Mouse (Mus musculus) stomach, postnatal 0 days (tissue): ENCODE data around the gene Tln2. TPM values are rescaled to one million over a fixed set of nuclear protein-coding genes. Genes with fewer than 3 reads are reported as not detected.

Source experiments
- ATAC-seq: fragments of 200-750 bp; cut with Nextera tagmentation; 2 replicates; pipeline ENCODE4 v1.8.0; 2017; ENCODE audit not compliant: low FRiP score, low TSS enrichment
- DNase-seq: peaks from one replicate; pipeline ENCODE4 v3.0.0-alpha.2; 2016; ENCODE audit warnings: low spot score
- H3K27ac ChIP-seq: fragments of 300-500 bp; sonication (generic); replicated peaks from 2 replicates; pipeline ENCODE4 v1.5.1; 2014; ENCODE audit warnings: mild to moderate bottlenecking, control low read depth
- H3K27me3 ChIP-seq: fragments of 300-500 bp; sonication (generic); 2 replicates; pipeline ENCODE4 v1.6.1; 2014; ENCODE audit warnings: low read length; ENCODE audit not compliant: control insufficient read depth, insufficient read depth
- H3K36me3 ChIP-seq: fragments of 300-500 bp; sonication (generic); 2 replicates; pipeline ENCODE4 v1.6.1; 2014; ENCODE audit warnings: low read length, mixed read lengths; ENCODE audit not compliant: control insufficient read depth, insufficient read depth
- H3K4me1 ChIP-seq: fragments of 300-500 bp; sonication (generic); replicated peaks from 2 replicates; pipeline ENCODE4 v1.6.1; 2014; ENCODE audit warnings: antibody characterized with exemption; ENCODE audit not compliant: control insufficient read depth, insufficient read depth
- H3K4me2 ChIP-seq: fragments of 300-500 bp; sonication (generic); replicated peaks from 2 replicates; pipeline ENCODE4 v1.6.1; 2014; ENCODE audit warnings: low read depth, mild to moderate bottlenecking, control low read depth, moderate library complexity
- H3K4me3 ChIP-seq: fragments of 300-500 bp; sonication (generic); 2 replicates; pipeline ENCODE4 v1.5.1; 2014; ENCODE audit warnings: low read depth, low read length, control low read depth
- H3K9ac ChIP-seq: fragments of 300-500 bp; sonication (generic); 2 replicates; pipeline ENCODE4 v1.6.1; 2014; ENCODE audit warnings: mild to moderate bottlenecking, low read length, control low read depth, mixed read lengths
- H3K9me3 ChIP-seq: fragments of 300-500 bp; sonication (generic); 2 replicates; pipeline ENCODE4 v1.6.1; 2016; ENCODE audit warnings: low read length; ENCODE audit not compliant: control insufficient read depth
- CTCF ChIP-seq: IDR thresholded peaks from 2 replicates; pipeline ENCODE4 v1.5.1; 2016; ENCODE audit warnings: antibody characterized with exemption, low read depth, mild to moderate bottlenecking, moderate library complexity
- EP300 ChIP-seq: optimal IDR thresholded peaks from 2 replicates; pipeline ENCODE3; 2016; ENCODE audit warnings: antibody characterized with exemption
- WGBS: fragments of 180-500 bp; shearing (Covaris S2); extraction: QIAGEN DNeasy Blood & Tissue Kit; methylation state at CpG from one replicate; pipeline ENCODE4 v1.1.7; 2014; 5-methylcytosine and 5-hydroxymethylcytosine counted together
- polyA plus RNA-seq: library from polyadenylated mRNA; unstranded; fragments of >200 nt; fragmentation: Nextera tagmentation; extraction: Ambion mirVana; gene quantifications from 2 replicates; pipeline ENCODE4 v1.2.1, GENCODE M21; 2015

The Tln2 gene
- polyA plus RNA-seq, 1 experiment from 2014 or later, result 17.5 TPM

GRCm38 (mm10) chr9:67584871-67585270 lies 25.4 kb upstream of the Tln2 start:
- Histone ChIP-seq H3K4me1 (no peaks in the 10 kb centered on the region), H3K4me2 (no peak overlapping the region), H3K9ac (no peak overlapping the region), H3K4me3 (no peak overlapping the region), H3K9me3 (no peaks in the 10 kb centered on the region), H3K27ac (no peak overlapping the region), H3K27me3 (no peaks in the 10 kb centered on the region), H3K36me3 (no peaks in the 10 kb centered on the region)
- peak; percentile 66; the same call in 1 of the 2 replicates for ATAC-seq
- TF ChIP-seq EP300 (no peak), CTCF (no peak)
- no peak for DNase-seq
- whole genome bisulfite sequencing, result 52% methylated on average over 10 of the region's 10 CpGs

- Histone ChIP-seq H3K27me3 (no peaks in the 10 kb centered on the region), H3K27ac (no peak overlapping the region), H3K36me3 (no peaks in the 10 kb centered on the region), H3K9ac (no peak overlapping the region), H3K4me3 (no peak overlapping the region), H3K4me1 (no peaks in the 10 kb centered on the region), H3K9me3 (no peaks in the 10 kb centered on the region), H3K4me2 (no peak overlapping the region)
- TF ChIP-seq EP300, result no peak
- no peak for TF ChIP-seq CTCF
- DNase-seq (no peak), ATAC-seq (no peak)
- 67% methylated on average over 10 of the region's 10 CpGs for WGBS
Measured at GRCm38 (mm10) chr9:67581581-67582280, 22.2 kb upstream of the Tln2 start.

DNA sequence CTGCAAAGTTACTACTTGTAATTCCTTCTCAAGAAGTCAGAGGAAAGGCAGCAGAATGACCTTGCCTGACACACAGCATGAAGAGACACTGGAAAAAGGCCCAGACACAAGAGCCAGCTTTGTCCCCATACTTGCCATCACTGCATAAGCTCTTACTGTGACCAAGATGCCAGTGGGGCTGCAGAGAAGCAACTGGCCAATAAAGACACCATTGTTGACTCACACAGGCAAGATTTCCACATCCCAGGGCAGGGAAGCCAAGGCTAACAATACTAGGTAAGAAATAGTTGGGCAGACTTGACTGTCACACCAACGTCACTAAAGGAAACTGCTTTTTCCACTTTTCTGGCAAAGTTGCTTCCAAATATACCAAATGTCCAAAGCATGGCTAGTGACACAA lies 20.0 kb upstream of the Tln2 start:
- Histone ChIP-seq H3K27me3 (no peaks in the 10 kb centered on the region), H3K4me1 (no peaks in the 10 kb centered on the region), H3K36me3 (no peaks in the 10 kb centered on the region), H3K4me3 (no peak overlapping the region), H3K9me3 (no peaks in the 10 kb centered on the region), H3K27ac (no peak overlapping the region), H3K4me2 (no peak overlapping the region), H3K9ac (no peak overlapping the region)
- ATAC-seq, result no peak
- DNase-seq, result no peak
- 82% methylated on average over 1 of the region's 1 CpGs for WGBS
- no peak for TF ChIP-seq EP300
- no peak for TF ChIP-seq CTCF

- Histone ChIP-seq H3K27ac (no peak overlapping the region), H3K4me2 (no peak overlapping the region), H3K36me3 (no peaks in the 10 kb centered on the region), H3K9ac (no peak overlapping the region), H3K27me3 (no peaks in the 10 kb centered on the region), H3K4me3 (no peak overlapping the region), H3K9me3 (no peaks in the 10 kb centered on the region), H3K4me1 (no peaks in the 10 kb centered on the region)
- ATAC-seq, result no peak
- no peak for TF ChIP-seq CTCF
- no peak for DNase-seq
- WGBS, result 68% methylated on average over 7 of the region's 7 CpGs
Measured at GRCm38 (mm10) chr9:67574721-67575248, 15.3 kb upstream of the Tln2 start.

- no peaks in the 10 kb centered on the region for H3K4me1 ChIP-seq
Measured at GRCm38 (mm10) chr9:67573683-67573979, 14.1 kb upstream of the Tln2 start.

GRCm38 (mm10) chr9:67572790-67573682 lies 13.5 kb upstream of the Tln2 start:
- WGBS, result 44% methylated on average over 10 of the region's 10 CpGs
- no peak for ATAC-seq
- H3K9ac ChIP-seq, result no peak overlapping the region
- H3K9me3 ChIP-seq, result no peaks in the 10 kb centered on the region
- TF ChIP-seq CTCF, result no peak
- TF ChIP-seq EP300, result no peak
- H3K27ac ChIP-seq, result no peak overlapping the region
- no peaks in the 10 kb centered on the region for H3K4me1 ChIP-seq
- no peaks in the 10 kb centered on the region for H3K36me3 ChIP-seq
- no peak overlapping the region for H3K4me2 ChIP-seq
- H3K4me3 ChIP-seq, result no peak overlapping the region
- DNase-seq, result no peak
- no peaks in the 10 kb centered on the region for H3K27me3 ChIP-seq

More at GRCm38 (mm10) chr9:67573683-67573979, 14.1 kb upstream of the Tln2 start:
- ATAC-seq (no peak), DNase-seq (no peak)
- H3K4me3 ChIP-seq, result no peak overlapping the region
- H3K27ac ChIP-seq, result no peak overlapping the region
- 47% methylated on average over 3 of the region's 3 CpGs for WGBS
- TF ChIP-seq EP300 (no peak), CTCF (no peak)
- H3K27me3 ChIP-seq, result no peaks in the 10 kb centered on the region
- no peak overlapping the region for H3K4me2 ChIP-seq
- no peaks in the 10 kb centered on the region for H3K36me3 ChIP-seq
- H3K9ac ChIP-seq, result no peak overlapping the region
- H3K9me3 ChIP-seq, result no peaks in the 10 kb centered on the region
